Comparison of ENCODE assay signal across 14 mouse cellular contexts in the genomic region with DNA sequence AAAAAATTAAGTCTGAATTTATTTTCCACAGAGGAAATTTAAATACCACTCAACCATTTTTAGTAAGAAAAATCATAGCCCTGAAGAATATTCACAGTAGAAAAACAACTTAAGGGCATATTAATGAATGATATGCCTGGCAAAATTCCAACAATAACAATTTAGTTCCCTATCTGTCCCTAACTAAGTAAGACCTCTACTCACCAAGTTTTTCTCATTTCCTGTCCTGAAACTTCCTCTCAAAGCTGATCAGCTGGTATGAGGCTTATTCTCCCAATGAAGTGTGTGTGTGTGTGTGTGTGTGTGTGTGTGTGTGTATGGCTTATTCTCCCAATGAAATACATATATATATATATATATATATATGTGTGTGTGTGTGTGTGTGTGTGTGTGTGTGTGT.
"Had no signal": no experiment of that assay in that cellular context is flagged by ENCODE, and none has a peak within 500 bp of the region (broad histone marks: within the 10 kb centered on the region; RNA-seq: fewer than 3 reads in every experiment).

No protein-coding gene starts in this region.

- H3K9me3 ChIP-seq: intestine, embryonic 15.5 days; midbrain, embryonic 10.5 days; neural tube, embryonic 15.5 days had no signal

- H3K27me3 ChIP-seq: intestine, embryonic 15.5 days; neural tube, embryonic 15.5 days had no signal

- H3K9ac ChIP-seq: intestine, embryonic 15.5 days; liver, embryonic 14.5 days; neural tube, embryonic 15.5 days had no signal

- H3K36me3 ChIP-seq: intestine, embryonic 15.5 days; midbrain, embryonic 10.5 days had no signal

- H3K27ac ChIP-seq: intestine, embryonic 15.5 days; left cerebral cortex, adult 2 months; liver, embryonic 14.5 days; midbrain, embryonic 10.5 days; neural tube, embryonic 15.5 days had no signal

- H3K4me3 ChIP-seq: intestine, embryonic 15.5 days; left cerebral cortex, adult 2 months; midbrain, embryonic 10.5 days; myocyte; neural tube, embryonic 15.5 days had no signal

- H3K4me1 ChIP-seq: intestine, embryonic 15.5 days; midbrain, embryonic 10.5 days; neural tube, embryonic 15.5 days had no signal

- DNase-seq: kidney, adult 18-20 months; kidney, postnatal 10 days; lung, adult 2 months; lung, postnatal 36 days; midbrain, embryonic 14.5 days; right cerebral cortex, adult 18-20 months; thymus, adult 18-20 months; thymus, postnatal 14 days had no signal

- ATAC-seq: intestine, embryonic 15.5 days had no signal

- H3K4me2 ChIP-seq: intestine, embryonic 15.5 days; neural tube, embryonic 15.5 days had no signal
